Mouse (Mus musculus) spleen, adult 2 months (tissue): Measurements from ENCODE around the gene Prss34.

ENCODE experiments used
- CTCF ChIP-seq: fragments of 200-500 bp; IDR thresholded peaks from 2 replicates; pipeline ENCODE4 v1.5.1; 2011; ENCODE audit warnings: mild to moderate bottlenecking, inconsistent platforms; ENCODE audit not compliant: insufficient read depth, insufficient read length, insufficient replicate concordance; ENCODE audit errors: extremely low read depth
- POLR2A ChIP-seq: fragments of 200-500 bp; IDR thresholded peaks from 2 replicates; pipeline ENCODE4 v1.6.1; 2011; ENCODE audit warnings: low read depth, low read length, inconsistent platforms

GRCm38 (mm10) chr17:25340003-25340402 lies 41.8 kb downstream of the Prss34 start:
- TF ChIP-seq CTCF (no peak), POLR2A (no peak)
